Mouse (Mus musculus): ENCODE measurements around the gene AC170998.1. TPM values are rescaled to one million over a fixed set of nuclear protein-coding genes. Genes with fewer than 3 reads are reported as not detected.

The AC170998.1 gene
- polyA plus RNA-seq, 1 experiment from 2014 or later, result 2.7 TPM

GRCm38 (mm10) chr17:28701171-28701570, 24.7 kb upstream of the AC170998.1 start:
- Histone ChIP-seq H3K4me1 (replicated peaks; ENCODE audit: control insufficient read depth, insufficient read depth, low read length) (peaks cover 34% of the 10 kb centered on the region), H3K9ac (ENCODE audit: low read length) (no peak overlapping the region), H3K4me2 (ENCODE audit: low read depth, low read length) (no peak overlapping the region), H3K27ac (ENCODE audit: low read length) (no peak overlapping the region), H3K36me3 (ENCODE audit: control insufficient read depth, insufficient read depth, low read length) (0 out of 2 replicates have a peak, but pooled peaks cover 2% of the 10 kb centered on the region), H3K4me3 (ENCODE audit: low read length) (no peak overlapping the region), H3K9me3 (ENCODE audit: control insufficient read depth, low read length) (no peaks in the 10 kb centered on the region), H3K27me3 (ENCODE audit: control insufficient read depth, insufficient read depth, low read depth, low read length) (no peaks in the 10 kb centered on the region)
- WGBS, result 71% methylated on average over 4 of the region's 4 CpGs
- ATAC-seq (ENCODE audit: low read depth), result no peak

- no peak for ATAC-seq (ENCODE audit: low read depth)
- H3K9ac ChIP-seq (ENCODE audit: low read length), result no peak overlapping the region
- no peaks in the 10 kb centered on the region for H3K9me3 ChIP-seq (ENCODE audit: control insufficient read depth, low read length)
- no peak overlapping the region for H3K4me2 ChIP-seq (ENCODE audit: low read depth, low read length)
- H3K4me3 ChIP-seq (ENCODE audit: low read length), result no peak overlapping the region
- H3K27me3 ChIP-seq (ENCODE audit: control insufficient read depth, insufficient read depth, low read depth, low read length), result no peaks in the 10 kb centered on the region
- peak overlapping the region; percentile 46; the same call in 1 of the 2 replicates for H3K27ac ChIP-seq (ENCODE audit: low read length)
- WGBS, result 76% methylated on average over 3 of the region's 3 CpGs
- H3K36me3 ChIP-seq (ENCODE audit: control insufficient read depth, insufficient read depth, low read length), result 0 out of 2 replicates have a peak, but pooled peaks cover 2% of the 10 kb centered on the region
- H3K4me1 ChIP-seq (replicated peaks; ENCODE audit: control insufficient read depth, insufficient read depth, low read length), result peaks cover 31% of the 10 kb centered on the region
Measured at GRCm38 (mm10) chr17:28701737-28702136, 24.1 kb upstream of the AC170998.1 start.

- Histone ChIP-seq H3K9me3 (ENCODE audit: control insufficient read depth, low read length) (no peaks in the 10 kb centered on the region), H3K4me1 (replicated peaks; ENCODE audit: control insufficient read depth, insufficient read depth, low read length) (peaks cover 24% of the 10 kb centered on the region), H3K4me2 (ENCODE audit: low read depth, low read length) (no peak overlapping the region), H3K27ac (ENCODE audit: low read length) (no peak overlapping the region; the same call in 1 of the 2 replicates), H3K36me3 (ENCODE audit: control insufficient read depth, insufficient read depth, low read length) (0 out of 2 replicates have a peak, but pooled peaks cover 2% of the 10 kb centered on the region), H3K9ac (ENCODE audit: low read length) (no peak overlapping the region), H3K27me3 (ENCODE audit: control insufficient read depth, insufficient read depth, low read depth, low read length) (no peaks in the 10 kb centered on the region), H3K4me3 (ENCODE audit: low read length) (no peak overlapping the region)
- 33% methylated on average over 2 of the region's 2 CpGs for WGBS
- peak; percentile 82 for ATAC-seq (ENCODE audit: low read depth)
Measured at GRCm38 (mm10) chr17:28702646-28703045, 23.2 kb upstream of the AC170998.1 start.

- WGBS, result 56% methylated on average over 1 of the region's 1 CpGs
- no peak overlapping the region for H3K4me3 ChIP-seq (ENCODE audit: low read length)
- no peaks in the 10 kb centered on the region for H3K27me3 ChIP-seq (ENCODE audit: control insufficient read depth, insufficient read depth, low read depth, low read length)
- H3K36me3 ChIP-seq (ENCODE audit: control insufficient read depth, insufficient read depth, low read length), result 0 out of 2 replicates have a peak, but pooled peaks cover 2% of the 10 kb centered on the region
- H3K4me1 ChIP-seq (replicated peaks; ENCODE audit: control insufficient read depth, insufficient read depth, low read length), result peaks cover 13% of the 10 kb centered on the region; the same call in 1 of the 2 replicates
- no peak for ATAC-seq (ENCODE audit: low read depth)
- H3K27ac ChIP-seq (ENCODE audit: low read length), result no peak overlapping the region; the same call in 1 of the 2 replicates
- no peak overlapping the region for H3K4me2 ChIP-seq (ENCODE audit: low read depth, low read length)
- no peak overlapping the region for H3K9ac ChIP-seq (ENCODE audit: low read length)
- no peaks in the 10 kb centered on the region for H3K9me3 ChIP-seq (ENCODE audit: control insufficient read depth, low read length)
Measured at GRCm38 (mm10) chr17:28706697-28707096, 19.2 kb upstream of the AC170998.1 start.

GRCm38 (mm10) chr17:28707136-28707627, 18.7 kb upstream of the AC170998.1 start:
- no peaks in the 10 kb centered on the region for H3K9me3 ChIP-seq (ENCODE audit: control insufficient read depth, low read length)
- H3K9ac ChIP-seq (ENCODE audit: low read length), result no peak overlapping the region
- no peak overlapping the region; the same call in 1 of the 2 replicates for H3K27ac ChIP-seq (ENCODE audit: low read length)
- WGBS, result 82% methylated on average over 3 of the region's 3 CpGs
- 0 out of 2 replicates have a peak, but pooled peaks cover 2% of the 10 kb centered on the region for H3K36me3 ChIP-seq (ENCODE audit: control insufficient read depth, insufficient read depth, low read length)
- H3K4me3 ChIP-seq (ENCODE audit: low read length), result no peak overlapping the region
- no peak overlapping the region for H3K4me2 ChIP-seq (ENCODE audit: low read depth, low read length)
- ATAC-seq (ENCODE audit: low read depth), result no peak
- peaks cover 16% of the 10 kb centered on the region; the same call in 1 of the 2 replicates for H3K4me1 ChIP-seq (replicated peaks; ENCODE audit: control insufficient read depth, insufficient read depth, low read length)
- H3K27me3 ChIP-seq (ENCODE audit: control insufficient read depth, insufficient read depth, low read depth, low read length), result no peaks in the 10 kb centered on the region

GRCm38 (mm10) chr17:28707816-28708215, 18.1 kb upstream of the AC170998.1 start:
- Histone ChIP-seq H3K9ac (ENCODE audit: low read length) (no peak overlapping the region), H3K36me3 (ENCODE audit: control insufficient read depth, insufficient read depth, low read length) (0 out of 2 replicates have a peak, but pooled peaks cover 2% of the 10 kb centered on the region), H3K9me3 (ENCODE audit: control insufficient read depth, low read length) (no peaks in the 10 kb centered on the region), H3K4me3 (ENCODE audit: low read length) (no peak overlapping the region), H3K4me1 (replicated peaks; ENCODE audit: control insufficient read depth, insufficient read depth, low read length) (peaks cover 20% of the 10 kb centered on the region), H3K27me3 (ENCODE audit: control insufficient read depth, insufficient read depth, low read depth, low read length) (no peaks in the 10 kb centered on the region), H3K4me2 (ENCODE audit: low read depth, low read length) (no peak overlapping the region), H3K27ac (ENCODE audit: low read length) (no peak overlapping the region)
- WGBS, result 60% methylated on average over 2 of the region's 2 CpGs
- ATAC-seq (ENCODE audit: low read depth), result no peak

GRCm38 (mm10) chr17:28708989-28709388, 16.9 kb upstream of the AC170998.1 start:
- no peaks in the 10 kb centered on the region for H3K9me3 ChIP-seq (ENCODE audit: control insufficient read depth, low read length)
- 18% methylated on average over 2 of the region's 2 CpGs for WGBS
- H3K27me3 ChIP-seq (ENCODE audit: control insufficient read depth, insufficient read depth, low read depth, low read length), result no peaks in the 10 kb centered on the region
- peaks cover 5% of the 10 kb centered on the region for H3K36me3 ChIP-seq (ENCODE audit: control insufficient read depth, insufficient read depth, low read length)
- ATAC-seq (ENCODE audit: low read depth), result no peak
- H3K4me2 ChIP-seq (ENCODE audit: low read depth, low read length), result no peak overlapping the region
- peaks cover 22% of the 10 kb centered on the region for H3K4me1 ChIP-seq (replicated peaks; ENCODE audit: control insufficient read depth, insufficient read depth, low read length)
- H3K9ac ChIP-seq (ENCODE audit: low read length), result no peak overlapping the region
- H3K4me3 ChIP-seq (ENCODE audit: low read length), result no peak overlapping the region
- H3K27ac ChIP-seq (ENCODE audit: low read length), result no peak overlapping the region

- H3K9ac ChIP-seq (ENCODE audit: low read length), result no peak overlapping the region
- H3K9me3 ChIP-seq (ENCODE audit: control insufficient read depth, low read length), result no peaks in the 10 kb centered on the region
- ATAC-seq (ENCODE audit: low read depth), result no peak
- WGBS, result 78% methylated on average over 8 of the region's 8 CpGs
- peaks cover 22% of the 10 kb centered on the region for H3K4me1 ChIP-seq (replicated peaks; ENCODE audit: control insufficient read depth, insufficient read depth, low read length)
- H3K4me3 ChIP-seq (ENCODE audit: low read length), result no peak overlapping the region
- H3K4me2 ChIP-seq (ENCODE audit: low read depth, low read length), result no peak overlapping the region
- H3K27ac ChIP-seq (ENCODE audit: low read length), result no peak overlapping the region
- H3K27me3 ChIP-seq (ENCODE audit: control insufficient read depth, insufficient read depth, low read depth, low read length), result no peaks in the 10 kb centered on the region
- H3K36me3 ChIP-seq (ENCODE audit: control insufficient read depth, insufficient read depth, low read length), result peaks cover 11% of the 10 kb centered on the region
Measured at GRCm38 (mm10) chr17:28709552-28710290, 16.2 kb upstream of the AC170998.1 start.

GRCm38 (mm10) chr17:28710291-28710688, 15.6 kb upstream of the AC170998.1 start:
- Histone ChIP-seq H3K9ac (ENCODE audit: low read length) (no peak overlapping the region), H3K4me3 (ENCODE audit: low read length) (no peak overlapping the region), H3K27me3 (ENCODE audit: control insufficient read depth, insufficient read depth, low read depth, low read length) (no peaks in the 10 kb centered on the region), H3K27ac (ENCODE audit: low read length) (no peak overlapping the region), H3K36me3 (ENCODE audit: control insufficient read depth, insufficient read depth, low read length) (peaks cover 12% of the 10 kb centered on the region), H3K9me3 (ENCODE audit: control insufficient read depth, low read length) (no peaks in the 10 kb centered on the region), H3K4me1 (replicated peaks; ENCODE audit: control insufficient read depth, insufficient read depth, low read length) (peaks cover 22% of the 10 kb centered on the region), H3K4me2 (ENCODE audit: low read depth, low read length) (no peak overlapping the region)
- ATAC-seq (ENCODE audit: low read depth), result no peak
- WGBS, result 84% methylated on average over 8 of the region's 8 CpGs

Data from lung, embryonic 16.5 days (tissue).